Comparison of ENCODE assay signal across 27 mouse cellular contexts in the genomic region with DNA sequence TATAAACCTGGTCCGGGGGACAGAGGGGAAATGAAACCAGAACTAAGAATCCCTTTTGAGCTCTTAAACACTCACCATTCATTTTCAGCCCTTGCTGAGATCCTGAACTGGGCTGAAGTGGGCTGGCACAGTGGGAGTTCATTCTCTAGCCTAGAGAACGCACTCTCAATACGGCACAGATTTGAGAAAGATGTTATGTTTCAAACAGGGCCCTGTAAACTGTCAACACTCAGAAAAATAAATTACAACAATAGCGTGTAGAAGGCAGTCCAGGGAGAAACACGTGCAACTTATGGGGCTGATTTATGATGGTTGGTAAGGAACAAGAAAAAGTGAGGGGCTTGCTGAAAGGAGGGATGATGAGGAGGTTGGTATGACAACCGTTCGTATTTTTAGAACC.
DNase-seq lines count a peak whose midpoint lies in the region; ATAC-seq and TF ChIP-seq lines count a peak whose summit lies in the region.
"Had no signal": no experiment of that assay in that cellular context is flagged by ENCODE, and none has a peak within 500 bp of the region (broad histone marks: within the 10 kb centered on the region; RNA-seq: fewer than 3 reads in every experiment).

No protein-coding gene starts in this region.

- TF ChIP-seq POLR2A in thymus, adult 2 months (IDR thresholded peaks at IDR 0.05; ENCODE audit: control insufficient read depth, extremely low read depth, insufficient read depth, low read length, poor library complexity) = no peak

- 31% methylated on average over 7 of the region's 7 CpGs for WGBS in forebrain, postnatal 0 days
- 33% methylated on average over 7 of the region's 7 CpGs for WGBS in forebrain, embryonic 13.5 days
- 45% methylated on average over 7 of the region's 7 CpGs for WGBS in embryonic facial prominence, embryonic 14.5 days
- 88% methylated on average over 7 of the region's 7 CpGs for WGBS in thymus, adult 2 months

- H3K4me3 ChIP-seq in forebrain, postnatal 0 days (ENCODE audit: low read depth, low read length) = no peak overlapping the region
- no peak overlapping the region for H3K4me3 ChIP-seq in forebrain, embryonic 13.5 days
- H3K4me3 ChIP-seq in embryonic facial prominence, embryonic 14.5 days (ENCODE audit: low read depth, low read length) = no peak overlapping the region
- no peak overlapping the region for H3K4me3 ChIP-seq in thymus, adult 2 months (ENCODE audit: control insufficient read depth, insufficient read depth, low read length)
- H3K4me3 ChIP-seq: heart, embryonic 10.5 days; heart, embryonic 15.5 days; hindbrain, embryonic 12.5 days; midbrain, embryonic 12.5 days; neural tube, embryonic 13.5 days had no signal

- no peaks in the 10 kb centered on the region for H3K27me3 ChIP-seq in forebrain, postnatal 0 days (ENCODE audit: insufficient read depth, low read length)
- no peaks in the 10 kb centered on the region for H3K27me3 ChIP-seq in forebrain, embryonic 13.5 days
- no peaks in the 10 kb centered on the region for H3K27me3 ChIP-seq in embryonic facial prominence, embryonic 14.5 days (replicated peaks; ENCODE audit: control insufficient read depth, insufficient read depth, low read length)
- no peaks in the 10 kb centered on the region for H3K27me3 ChIP-seq in thymus, adult 2 months (ENCODE audit: control insufficient read depth, insufficient read depth, low read length)
- H3K27me3 ChIP-seq: heart, embryonic 15.5 days; hindbrain, embryonic 12.5 days; midbrain, embryonic 12.5 days; neural tube, embryonic 13.5 days had no signal

- H3K9me3 ChIP-seq in forebrain, postnatal 0 days (ENCODE audit: low read length) = no peaks in the 10 kb centered on the region
- H3K9me3 ChIP-seq in forebrain, embryonic 13.5 days (replicated peaks) = no peaks in the 10 kb centered on the region
- H3K9me3 ChIP-seq in embryonic facial prominence, embryonic 14.5 days (ENCODE audit: control insufficient read depth, low read length) = no peaks in the 10 kb centered on the region
- H3K9me3 ChIP-seq: heart, embryonic 10.5 days; heart, embryonic 15.5 days; hindbrain, embryonic 12.5 days; midbrain, embryonic 12.5 days; neural tube, embryonic 13.5 days had no signal

- no peaks in the 10 kb centered on the region for H3K4me1 ChIP-seq in forebrain, postnatal 0 days (ENCODE audit: insufficient read depth)
- H3K4me1 ChIP-seq in forebrain, embryonic 13.5 days = peaks cover 14% of the 10 kb centered on the region
- no peaks in the 10 kb centered on the region for H3K4me1 ChIP-seq in embryonic facial prominence, embryonic 14.5 days (ENCODE audit: control insufficient read depth, insufficient read depth, low read length)
- H3K4me1 ChIP-seq in thymus, adult 2 months (replicated peaks; ENCODE audit: control insufficient read depth, insufficient read depth, low read length) = no peaks in the 10 kb centered on the region
- H3K4me1 ChIP-seq: heart, embryonic 10.5 days; heart, embryonic 15.5 days; hindbrain, embryonic 12.5 days had no signal

- ATAC-seq in forebrain, postnatal 0 days = no peak
- no peak for ATAC-seq in forebrain, embryonic 13.5 days
- ATAC-seq in embryonic facial prominence, embryonic 14.5 days (ENCODE audit: low read depth) = peak; percentile 30; the same call in 1 of the 2 replicates
- peak; percentile 29 for ATAC-seq in granulocyte monocyte progenitor cell, adult 5-6 weeks (replicated peaks; ENCODE audit: poor library complexity, severe bottlenecking)
- 0 out of 2 replicates have a peak, but pooled peaks have one; percentile 24 for ATAC-seq in megakaryocyte progenitor cell, adult 5-6 weeks (replicated peaks; ENCODE audit: poor library complexity)
- ATAC-seq: hindbrain, postnatal 0 days; intestine, embryonic 16.5 days had no signal

- no peaks in the 10 kb centered on the region; the same call in 1 of the 2 replicates for H3K36me3 ChIP-seq in forebrain, postnatal 0 days (ENCODE audit: insufficient read depth)
- no peaks in the 10 kb centered on the region for H3K36me3 ChIP-seq in forebrain, embryonic 13.5 days (ENCODE audit: poor library complexity, severe bottlenecking)
- no peaks in the 10 kb centered on the region for H3K36me3 ChIP-seq in embryonic facial prominence, embryonic 14.5 days (ENCODE audit: control insufficient read depth, insufficient read depth, low read length)
- H3K36me3 ChIP-seq in thymus, adult 2 months (ENCODE audit: control insufficient read depth, insufficient read depth, low read length) = no peaks in the 10 kb centered on the region
- H3K36me3 ChIP-seq: heart, embryonic 10.5 days; heart, embryonic 15.5 days; hindbrain, embryonic 12.5 days; midbrain, embryonic 12.5 days; neural tube, embryonic 13.5 days had no signal

- DNase-seq in forebrain, postnatal 0 days = no peak
- peak; percentile 53 for DNase-seq in embryonic facial prominence, embryonic 14.5 days (ENCODE audit: low spot score)
- no peak for DNase-seq in thymus, adult 2 months
- DNase-seq in left cerebral cortex, adult 9 months (ENCODE audit: low spot score in 2 of 2) = no peak
- DNase-seq: adrenal gland, postnatal 25 days; B cell, adult 2 months; cerebellum, adult 18-20 months; cerebellum, postnatal 10 days; gastrocnemius, postnatal 14 days; heart, adult 11 months; kidney, postnatal 14 days; layer of hippocampus, adult 9-11 months; lung, adult 2 months; lung, postnatal 10 days; right cerebral cortex, postnatal 25 days; thymus, postnatal 4 days had no signal

- peak overlapping the region; percentile 29; the same call in 1 of the 2 replicates for H3K27ac ChIP-seq in forebrain, postnatal 0 days (ENCODE audit: low read depth, low read length)
- H3K27ac ChIP-seq in forebrain, embryonic 13.5 days = no peak overlapping the region
- no peak overlapping the region for H3K27ac ChIP-seq in embryonic facial prominence, embryonic 14.5 days (replicated peaks; ENCODE audit: low read depth, low read length)
- no peak overlapping the region for H3K27ac ChIP-seq in thymus, adult 2 months (ENCODE audit: control insufficient read depth, insufficient read depth, low read length)
- H3K27ac ChIP-seq: heart, embryonic 10.5 days; heart, embryonic 15.5 days; hindbrain, embryonic 12.5 days; hindbrain, postnatal 0 days; liver, embryonic 14.5 days; midbrain, embryonic 12.5 days; neural tube, embryonic 13.5 days had no signal

- no peak for TF ChIP-seq CTCF in forebrain, postnatal 0 days (IDR thresholded peaks at IDR 0.05; ENCODE audit: low read depth)
- no peak for TF ChIP-seq CTCF in thymus, adult 2 months (IDR thresholded peaks at IDR 0.05; ENCODE audit: borderline replicate concordance, control insufficient read depth, extremely low read depth, insufficient read depth, low read length, poor library complexity)

- H3K4me2 ChIP-seq in forebrain, postnatal 0 days (ENCODE audit: low read depth) = no peak overlapping the region
- no peak overlapping the region for H3K4me2 ChIP-seq in forebrain, embryonic 13.5 days
- H3K4me2 ChIP-seq in embryonic facial prominence, embryonic 14.5 days (ENCODE audit: low read depth, low read length) = peak overlapping the region; percentile 12; the same call in 1 of the 2 replicates
- H3K4me2 ChIP-seq: heart, embryonic 15.5 days; hindbrain, embryonic 12.5 days; midbrain, embryonic 12.5 days; neural tube, embryonic 13.5 days had no signal

- no peak overlapping the region for H3K9ac ChIP-seq in forebrain, postnatal 0 days
- no peak overlapping the region for H3K9ac ChIP-seq in forebrain, embryonic 13.5 days
- H3K9ac ChIP-seq in embryonic facial prominence, embryonic 14.5 days (ENCODE audit: low read depth, low read length) = no peak overlapping the region
- H3K9ac ChIP-seq: heart, embryonic 15.5 days; hindbrain, embryonic 12.5 days; liver, embryonic 14.5 days; midbrain, embryonic 12.5 days; neural tube, embryonic 13.5 days had no signal

Comparison
In these comparisons a context has a peak if more than half of its experiments do, and no peak if none do; other contexts are left out.
1. ATAC-seq: peak in embryonic facial prominence, embryonic 14.5 days (single experiment), granulocyte monocyte progenitor cell, adult 5-6 weeks (single experiment) and megakaryocyte progenitor cell, adult 5-6 weeks (single experiment); none in forebrain, postnatal 0 days (single experiment) and forebrain, embryonic 13.5 days (single experiment).